Mouse (Mus musculus): Measurements from ENCODE around the gene Rbfox3. TPM values are rescaled to one million over a fixed set of nuclear protein-coding genes. Genes with fewer than 3 reads are reported as not detected.

Gene Rbfox3
- polyA plus RNA-seq, 1 experiment = not detected

GRCm38 (mm10) chr11:118494001-118494737 lies 417.2 kb downstream of the Rbfox3 start:
- Histone ChIP-seq H3K27me3 (ENCODE audit: control insufficient read depth, insufficient read depth, insufficient read length) (peaks cover 97% of the 10 kb centered on the region), H3K79me2 (ENCODE audit: control insufficient read depth, insufficient read depth) (no peaks in the 10 kb centered on the region), H3ac (ENCODE audit: control insufficient read depth, insufficient read length) (no peak overlapping the region), H3K4me3 (no peak overlapping the region), H3K4me2 (ENCODE audit: low read depth) (no peak overlapping the region), H3K36me3 (ENCODE audit: control insufficient read depth, insufficient read depth) (no peaks in the 10 kb centered on the region)
- no peak for TF ChIP-seq REST (IDR thresholded peaks at IDR 0.05; ENCODE audit: insufficient read depth, insufficient read length)
- no peak for TF ChIP-seq POLR2A (IDR thresholded peaks at IDR 0.05; ENCODE audit: insufficient read length, low read depth)
- no peak for TF ChIP-seq USF1 (IDR thresholded peaks at IDR 0.05; ENCODE audit: low read depth)
- TF ChIP-seq MAX (IDR thresholded peaks at IDR 0.05; ENCODE audit: low read depth) = no peak
- no peak for TF ChIP-seq TCF3 (IDR thresholded peaks at IDR 0.05; ENCODE audit: insufficient read length, low read depth)
- no peak for TF ChIP-seq TCF12 (IDR thresholded peaks at IDR 0.05; ENCODE audit: insufficient read depth, poor library complexity, severe bottlenecking)
- TF ChIP-seq MYOD1 (IDR thresholded peaks at IDR 0.05; ENCODE audit: control insufficient read depth in 1 of 3, insufficient read length in 2 of 3, low read depth in 2 of 3) = no peak
- no peak for TF ChIP-seq POLR2AphosphoS2 (IDR thresholded peaks at IDR 0.05; ENCODE audit: insufficient read length, low read depth)
- TF ChIP-seq E2F4 (IDR thresholded peaks at IDR 0.05; ENCODE audit: insufficient read depth) = no peak

GRCm38 (mm10) chr11:118493458-118493857 lies 417.9 kb downstream of the Rbfox3 start:
- H3K4me2 ChIP-seq (ENCODE audit: low read depth) = no peak overlapping the region
- TF ChIP-seq TCF3 (IDR thresholded peaks at IDR 0.05; ENCODE audit: insufficient read length, low read depth) = no peak
- TF ChIP-seq TCF12 (IDR thresholded peaks at IDR 0.05; ENCODE audit: insufficient read depth, poor library complexity, severe bottlenecking) = no peak
- no peak for TF ChIP-seq MYOD1 (IDR thresholded peaks at IDR 0.05; ENCODE audit: control insufficient read depth in 1 of 3, insufficient read length in 2 of 3, low read depth in 2 of 3)
- no peak for TF ChIP-seq REST (IDR thresholded peaks at IDR 0.05; ENCODE audit: insufficient read depth, insufficient read length)
- TF ChIP-seq USF1 (IDR thresholded peaks at IDR 0.05; ENCODE audit: low read depth) = no peak
- no peak overlapping the region for H3ac ChIP-seq (ENCODE audit: control insufficient read depth, insufficient read length)
- no peaks in the 10 kb centered on the region for H3K79me2 ChIP-seq (ENCODE audit: control insufficient read depth, insufficient read depth)
- no peaks in the 10 kb centered on the region for H3K36me3 ChIP-seq (ENCODE audit: control insufficient read depth, insufficient read depth)
- no peak overlapping the region for H3K4me3 ChIP-seq
- H3K27me3 ChIP-seq (ENCODE audit: control insufficient read depth, insufficient read depth, insufficient read length) = peaks cover 97% of the 10 kb centered on the region

GRCm38 (mm10) chr11:118491230-118491629 lies 420.2 kb downstream of the Rbfox3 start:
- Histone ChIP-seq H3K27me3 (ENCODE audit: control insufficient read depth, insufficient read depth, insufficient read length) (peaks cover 91% of the 10 kb centered on the region), H3K4me2 (ENCODE audit: low read depth) (no peak overlapping the region)

GRCm38 (mm10) chr11:118490566-118491218 lies 420.7 kb downstream of the Rbfox3 start:
- Histone ChIP-seq H3K36me3 (ENCODE audit: control insufficient read depth, insufficient read depth) (no peaks in the 10 kb centered on the region), H3K4me3 (no peak overlapping the region), H3K27me3 (ENCODE audit: control insufficient read depth, insufficient read depth, insufficient read length) (peaks cover 88% of the 10 kb centered on the region), H3K4me2 (ENCODE audit: low read depth) (no peak overlapping the region), H3ac (ENCODE audit: control insufficient read depth, insufficient read length) (no peak overlapping the region), H3K79me2 (ENCODE audit: control insufficient read depth, insufficient read depth) (no peaks in the 10 kb centered on the region)
- no peak for TF ChIP-seq MYOG (IDR thresholded peaks at IDR 0.05; ENCODE audit: control insufficient read depth in 1 of 3, insufficient read depth in 1 of 3, insufficient read length in 2 of 3, low read depth in 2 of 3)
- no peak for TF ChIP-seq MYOD1 (IDR thresholded peaks at IDR 0.05; ENCODE audit: control insufficient read depth in 1 of 3, insufficient read length in 2 of 3, low read depth in 2 of 3)
- no peak for TF ChIP-seq E2F4 (IDR thresholded peaks at IDR 0.05; ENCODE audit: insufficient read depth)
- no peak for TF ChIP-seq REST (IDR thresholded peaks at IDR 0.05; ENCODE audit: insufficient read depth, insufficient read length)
- TF ChIP-seq SRF (IDR thresholded peaks at IDR 0.05; ENCODE audit: control insufficient read depth, insufficient read length, low read depth) = no peak
- no peak for TF ChIP-seq POLR2A (IDR thresholded peaks at IDR 0.05; ENCODE audit: insufficient read length, low read depth)
- TF ChIP-seq MAX (IDR thresholded peaks at IDR 0.05; ENCODE audit: low read depth) = no peak
- TF ChIP-seq TCF3 (IDR thresholded peaks at IDR 0.05; ENCODE audit: insufficient read length, low read depth) = no peak
- TF ChIP-seq TCF12 (IDR thresholded peaks at IDR 0.05; ENCODE audit: insufficient read depth, poor library complexity, severe bottlenecking) = no peak
- TF ChIP-seq CEBPB (IDR thresholded peaks at IDR 0.05; ENCODE audit: insufficient read depth, poor library complexity, severe bottlenecking) = no peak
- no peak for TF ChIP-seq USF1 (IDR thresholded peaks at IDR 0.05; ENCODE audit: low read depth)
- no peak for TF ChIP-seq POLR2AphosphoS2 (IDR thresholded peaks at IDR 0.05; ENCODE audit: insufficient read length, low read depth)

More at GRCm38 (mm10) chr11:118491230-118491629, 420.2 kb downstream of the Rbfox3 start:
- no peak overlapping the region for H3K4me3 ChIP-seq
- TF ChIP-seq POLR2AphosphoS2 (IDR thresholded peaks at IDR 0.05; ENCODE audit: insufficient read length, low read depth) (no peak), MYOD1 (IDR thresholded peaks at IDR 0.05; ENCODE audit: control insufficient read depth in 1 of 3, insufficient read length in 2 of 3, low read depth in 2 of 3) (no peak), SRF (IDR thresholded peaks at IDR 0.05; ENCODE audit: control insufficient read depth, insufficient read length, low read depth) (no peak), USF1 (IDR thresholded peaks at IDR 0.05; ENCODE audit: low read depth) (no peak), CEBPB (IDR thresholded peaks at IDR 0.05; ENCODE audit: insufficient read depth, poor library complexity, severe bottlenecking) (no peak), REST (IDR thresholded peaks at IDR 0.05; ENCODE audit: insufficient read depth, insufficient read length) (no peak)
- no peak overlapping the region for H3ac ChIP-seq (ENCODE audit: control insufficient read depth, insufficient read length)
- no peaks in the 10 kb centered on the region for H3K36me3 ChIP-seq (ENCODE audit: control insufficient read depth, insufficient read depth)
- H3K79me2 ChIP-seq (ENCODE audit: control insufficient read depth, insufficient read depth) = no peaks in the 10 kb centered on the region

- H3K27me3 ChIP-seq (ENCODE audit: control insufficient read depth, insufficient read depth, insufficient read length) = peaks cover 85% of the 10 kb centered on the region
- no peaks in the 10 kb centered on the region for H3K36me3 ChIP-seq (ENCODE audit: control insufficient read depth, insufficient read depth)
- no peaks in the 10 kb centered on the region for H3K79me2 ChIP-seq (ENCODE audit: control insufficient read depth, insufficient read depth)
- no peak overlapping the region for H3K4me3 ChIP-seq
- TF ChIP-seq MYOG (IDR thresholded peaks at IDR 0.05; ENCODE audit: control insufficient read depth in 1 of 3, insufficient read depth in 1 of 3, insufficient read length in 2 of 3, low read depth in 2 of 3) (no peak), POLR2AphosphoS2 (IDR thresholded peaks at IDR 0.05; ENCODE audit: insufficient read length, low read depth) (no peak), REST (IDR thresholded peaks at IDR 0.05; ENCODE audit: insufficient read depth, insufficient read length) (no peak), TCF12 (IDR thresholded peaks at IDR 0.05; ENCODE audit: insufficient read depth, poor library complexity, severe bottlenecking) (no peak), USF1 (IDR thresholded peaks at IDR 0.05; ENCODE audit: low read depth) (no peak), MYOD1 (IDR thresholded peaks at IDR 0.05; ENCODE audit: control insufficient read depth in 1 of 3, insufficient read length in 2 of 3, low read depth in 2 of 3) (no peak), CEBPB (IDR thresholded peaks at IDR 0.05; ENCODE audit: insufficient read depth, poor library complexity, severe bottlenecking) (no peak), POLR2A (IDR thresholded peaks at IDR 0.05; ENCODE audit: insufficient read length, low read depth) (no peak), SRF (IDR thresholded peaks at IDR 0.05; ENCODE audit: control insufficient read depth, insufficient read length, low read depth) (no peak), TCF3 (IDR thresholded peaks at IDR 0.05; ENCODE audit: insufficient read length, low read depth) (no peak), MAX (IDR thresholded peaks at IDR 0.05; ENCODE audit: low read depth) (no peak), E2F4 (IDR thresholded peaks at IDR 0.05; ENCODE audit: insufficient read depth) (no peak)
- no peak overlapping the region for H3K4me2 ChIP-seq (ENCODE audit: low read depth)
- no peak overlapping the region for H3ac ChIP-seq (ENCODE audit: control insufficient read depth, insufficient read length)
Measured at GRCm38 (mm10) chr11:118488907-118489270, 422.5 kb downstream of the Rbfox3 start.

Data from myocyte (in vitro differentiated cells).